Mouse (Mus musculus) T-helper 2 cell (primary cell): Measurements from ENCODE around the gene Tff2.

Experiments
- in situ Hi-C: fragments of 300-600 bp; cut with MboI, MseI; formaldehyde crosslinking; loops from one replicate; pipeline ENCODE4 v1.15.1; 2025; ENCODE audit warnings: high pct_unique_total_duplicates

Tff2 gene

DNA sequence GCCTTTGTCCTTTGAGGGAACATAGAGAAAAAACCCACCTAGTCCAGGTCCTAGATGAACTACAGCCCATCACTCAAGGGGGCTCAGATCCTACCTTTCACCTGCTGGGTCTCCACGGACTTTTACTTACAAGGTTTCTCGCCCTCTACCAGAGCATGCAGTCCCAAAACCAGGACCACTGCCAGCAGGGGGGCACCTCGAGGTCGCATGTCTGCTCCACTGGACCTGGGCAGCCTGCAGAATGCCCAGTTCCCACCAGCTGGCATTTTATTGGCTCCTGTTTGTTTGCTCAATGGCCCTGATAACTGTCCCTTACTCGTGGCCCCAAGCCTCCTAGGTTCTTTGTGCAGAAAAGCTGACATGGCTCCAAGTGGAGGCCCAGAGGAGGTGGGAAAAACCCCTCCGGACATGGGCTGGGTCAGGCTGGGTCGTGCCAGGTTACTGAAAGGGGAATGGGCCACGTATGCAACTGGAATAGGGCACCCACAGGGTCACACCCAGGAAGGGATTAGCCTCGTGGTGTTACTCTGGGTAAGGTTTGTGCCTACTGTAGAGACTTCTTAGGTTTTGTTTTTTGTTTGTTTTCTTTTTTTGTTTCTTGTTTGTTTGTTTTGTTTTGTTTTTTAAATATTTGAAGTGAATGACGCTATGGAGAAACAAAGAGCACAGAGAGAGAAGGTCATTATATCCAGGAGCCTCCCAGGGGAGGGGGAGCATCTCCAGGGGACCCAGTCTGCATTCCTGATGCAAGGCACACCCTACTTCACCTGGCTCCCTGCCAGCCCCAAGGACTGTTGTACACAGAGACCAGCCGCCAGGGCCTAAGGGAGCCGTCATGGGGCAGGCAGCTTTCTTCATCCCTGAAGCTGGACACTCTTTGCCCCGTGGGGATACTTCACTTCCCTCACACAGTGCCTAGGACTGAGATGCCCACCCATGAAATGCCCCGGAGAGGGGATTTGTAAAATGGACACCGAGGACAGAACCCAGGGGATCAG lies at the start of gene Tff2:
Tff2 (minus strand) TSS at position 243 of the 998 bp plus-strand sequence.
- in situ Hi-C loops: loop anchor here (5.0 kb wide), 1 partner anchor 43 kb away; no protein-coding TSS in a partner anchor

GRCm38 (mm10) chr17:31193360-31193759 lies 49.3 kb upstream of the Tff2 start:
- in situ Hi-C loops: no loop called here

DNA sequence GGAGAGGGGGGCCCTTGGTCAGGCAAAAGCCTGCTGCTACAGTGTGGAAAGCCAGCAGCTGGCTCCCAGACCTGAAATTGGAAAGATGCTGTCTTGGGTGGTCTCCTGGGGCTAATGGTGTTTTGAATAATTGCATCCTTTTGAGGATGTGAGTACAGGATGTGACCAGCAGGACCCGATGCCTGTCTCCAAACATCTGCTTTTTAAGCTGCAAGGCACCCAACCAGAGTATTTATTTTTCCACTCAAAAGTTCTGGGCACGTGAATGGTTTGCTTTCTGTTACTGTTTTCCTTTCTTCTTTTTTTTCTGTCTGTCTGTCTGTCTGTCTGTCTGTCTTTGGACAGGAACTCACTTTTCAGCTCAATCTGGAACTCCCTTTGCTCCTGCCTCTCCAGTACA lies 48.6 kb upstream of the Tff2 start:
- in situ Hi-C loops: no loop called here

DNA sequence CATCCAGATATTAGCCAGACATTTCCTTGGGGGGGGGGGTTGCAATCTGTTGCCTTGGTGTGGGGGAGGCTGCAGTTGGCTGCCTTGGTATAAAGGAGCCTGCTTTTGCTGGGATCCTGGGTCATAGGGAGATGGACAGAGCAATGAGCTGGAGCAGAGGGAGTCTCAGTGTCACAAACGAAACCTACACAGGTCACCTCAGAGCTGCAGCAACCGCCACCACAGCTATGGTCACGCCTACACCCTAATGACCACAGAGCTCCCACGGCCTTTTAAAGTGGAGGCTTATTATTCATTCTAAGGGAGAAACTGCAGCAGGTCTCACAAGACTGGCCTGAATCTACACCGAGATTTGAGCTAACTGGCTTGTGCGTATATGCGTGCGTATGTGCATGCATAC lies 47.7 kb upstream of the Tff2 start:
- in situ Hi-C loops: no loop called here

DNA sequence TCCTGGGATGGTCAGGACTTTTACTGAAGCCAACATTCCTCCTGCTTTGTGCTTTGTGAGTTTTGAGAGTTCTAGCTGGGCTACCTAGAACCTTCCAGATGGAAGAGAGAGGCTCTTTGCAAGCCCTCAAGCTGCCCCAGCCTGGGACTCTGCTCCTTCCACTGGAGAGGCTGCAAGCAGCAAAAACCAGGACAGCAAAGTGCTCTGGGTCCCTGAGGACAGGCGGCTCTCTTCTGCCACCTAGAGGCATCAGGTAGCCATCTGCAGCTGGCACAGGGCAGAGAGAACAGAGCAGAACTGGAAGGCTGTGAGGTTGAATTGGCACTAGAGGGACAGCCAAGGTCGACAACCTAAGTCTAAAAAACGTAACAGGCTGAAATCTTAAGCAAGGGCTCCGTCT lies 43.3 kb upstream of the Tff2 start:
- in situ Hi-C loops: loop anchor here (5.0 kb wide), 1 partner anchor 45 kb away; the partner anchor contains the start of gene Tff2

DNA sequence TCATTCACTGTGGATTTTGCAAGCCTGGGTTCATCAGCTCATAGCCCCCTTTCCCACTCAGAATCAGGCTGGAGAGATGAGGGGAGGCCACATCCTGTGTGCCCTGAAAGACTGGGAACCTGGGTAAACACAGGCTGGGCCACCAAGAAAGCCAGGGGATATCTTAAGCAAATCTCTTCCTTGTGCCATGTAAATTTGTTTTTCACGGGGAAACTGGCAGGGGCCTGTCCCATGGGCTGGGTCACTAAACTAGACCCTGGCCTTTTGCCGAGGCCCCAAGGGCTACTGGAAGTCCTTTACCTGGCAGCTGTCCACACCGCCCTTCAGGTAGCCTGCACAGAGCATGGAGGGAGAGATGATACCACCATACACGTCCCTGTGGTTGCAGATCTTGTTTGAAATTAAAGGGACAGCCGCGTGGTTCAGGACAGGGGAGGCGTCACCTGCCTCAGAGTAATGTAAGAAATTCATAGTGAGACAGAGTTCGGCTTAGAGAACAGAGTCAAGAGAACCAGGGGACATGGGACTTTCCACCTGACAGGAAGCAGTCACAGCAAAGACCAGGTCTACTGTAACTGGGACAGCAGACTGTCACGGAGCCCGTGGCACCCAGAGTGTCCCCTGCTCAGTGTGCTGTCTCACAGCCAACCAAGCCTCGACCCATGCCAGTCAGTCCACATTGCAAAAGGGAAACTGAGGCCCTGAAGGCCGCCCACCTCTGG lies 40.3 kb upstream of the Tff2 start:
- in situ Hi-C loops: no loop called here

GRCm38 (mm10) chr17:31183180-31183974 lies 39.3 kb upstream of the Tff2 start:
- in situ Hi-C loops: no loop called here

DNA sequence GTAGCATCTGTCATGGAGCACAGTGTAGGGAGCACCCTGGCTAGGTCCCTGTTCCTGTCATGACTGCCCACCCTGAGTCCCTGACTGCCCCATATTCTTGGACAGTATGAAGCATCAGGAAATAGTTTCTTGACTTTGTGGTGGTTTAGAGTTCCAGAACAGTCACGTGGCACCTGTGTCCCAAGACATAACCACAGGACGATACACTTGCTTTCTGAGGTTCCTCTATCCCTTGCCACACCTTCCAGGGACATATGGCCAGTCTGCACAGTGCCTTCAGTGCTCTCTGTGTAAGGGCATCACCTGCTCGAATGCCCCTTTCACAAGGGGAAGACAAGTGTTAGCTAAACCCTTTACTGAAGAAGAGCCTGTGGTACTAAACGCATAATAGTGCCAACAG lies 37.4 kb upstream of the Tff2 start:
- in situ Hi-C loops: no loop called here

DNA sequence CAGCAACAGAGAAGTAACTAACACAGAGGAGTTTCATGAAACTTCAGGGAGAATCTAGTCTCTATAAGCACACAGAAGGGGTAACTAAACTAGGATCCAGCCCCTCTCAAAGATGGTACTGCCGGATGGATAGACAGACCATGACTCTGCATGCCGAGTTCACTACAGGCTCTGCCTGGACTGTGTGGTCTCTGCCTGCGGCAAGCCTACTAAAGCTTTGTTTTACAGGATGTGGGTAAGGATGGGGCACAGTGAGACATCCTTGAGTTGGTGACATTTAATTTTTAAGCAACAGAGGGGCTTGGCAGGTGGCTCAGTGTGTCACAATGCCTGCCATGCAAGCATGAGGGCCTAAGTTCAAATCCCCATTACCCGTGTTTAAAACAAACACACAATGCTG lies 32.2 kb upstream of the Tff2 start:
- in situ Hi-C loops: no loop called here

- in situ Hi-C loops: no loop called here
Observed at GRCm38 (mm10) chr17:31169796-31170195, 25.7 kb upstream of the Tff2 start.

- in situ Hi-C loops: no loop called here
Observed at GRCm38 (mm10) chr17:31165127-31165526, 21.0 kb upstream of the Tff2 start, which contains the start of gene Tff1. Gene Tff1 (minus strand): TSS chr17:31165277.

DNA sequence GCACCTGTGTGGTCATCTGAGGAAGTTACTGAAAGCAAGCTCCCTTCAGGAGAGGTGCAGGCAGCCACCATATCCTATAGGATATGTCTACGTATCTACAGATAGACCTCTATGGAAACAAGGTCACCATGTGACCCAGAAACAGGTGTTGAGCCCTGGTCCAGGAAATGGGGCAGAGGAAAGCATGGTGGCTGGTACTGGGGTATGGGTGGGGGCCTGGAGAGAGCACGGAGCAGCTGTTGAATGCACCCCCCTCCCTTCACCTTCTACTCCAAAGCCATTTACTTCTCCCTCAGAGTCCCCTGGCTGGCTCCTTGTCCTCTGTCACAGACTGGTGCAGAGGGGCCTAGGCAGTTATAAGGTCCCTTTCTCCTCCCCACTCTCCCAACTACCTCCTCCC lies 19.7 kb upstream of the Tff2 start:
- in situ Hi-C loops: no loop called here

- in situ Hi-C loops: no loop called here
Observed at GRCm38 (mm10) chr17:31162607-31163006, 18.5 kb upstream of the Tff2 start.

DNA sequence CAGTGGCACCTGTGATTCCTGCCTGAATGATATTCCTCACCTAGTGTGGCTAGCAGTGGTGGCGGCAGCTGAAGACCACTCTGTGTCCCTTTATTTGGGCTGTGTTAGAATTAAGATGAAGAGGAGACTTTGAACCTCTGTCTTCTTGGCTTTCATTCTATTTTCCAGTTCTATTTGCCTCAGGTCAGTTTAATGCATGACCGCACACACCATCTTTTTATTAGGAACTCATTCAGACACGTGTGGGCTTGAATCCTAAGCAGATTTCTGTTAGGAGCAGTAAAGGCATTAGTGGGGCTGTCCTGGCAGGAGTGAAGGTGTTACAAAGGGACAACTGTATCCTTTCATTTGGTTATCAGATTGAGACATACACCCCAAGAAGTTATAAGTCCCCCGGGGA lies 16.2 kb upstream of the Tff2 start:
- in situ Hi-C loops: no loop called here

- in situ Hi-C loops: no loop called here
Observed at GRCm38 (mm10) chr17:31157921-31158320, 13.8 kb upstream of the Tff2 start.

GRCm38 (mm10) chr17:31153785-31154184 lies 9.7 kb upstream of the Tff2 start:
- in situ Hi-C loops: no loop called here

- in situ Hi-C loops: no loop called here
Observed at GRCm38 (mm10) chr17:31152966-31153499, 9.0 kb upstream of the Tff2 start.

DNA sequence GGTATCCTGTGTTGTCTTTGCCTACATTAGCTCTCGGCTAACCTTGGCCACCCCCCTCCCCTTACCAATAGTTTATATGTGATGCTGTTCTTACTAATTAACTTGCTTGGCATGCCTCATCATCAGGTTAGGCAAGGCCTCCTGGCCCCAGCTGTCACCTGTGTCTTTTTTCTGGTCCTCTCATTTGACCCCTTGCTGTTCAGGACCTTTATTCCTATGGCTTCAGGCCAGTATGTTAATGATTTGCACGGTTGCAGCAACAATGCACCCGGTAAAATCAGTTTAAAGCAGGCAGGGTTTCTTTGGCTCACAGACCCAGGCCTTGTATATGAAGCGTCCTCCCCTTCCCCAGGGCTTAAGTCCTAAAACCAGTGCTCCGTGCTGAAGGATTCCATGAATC lies 8.4 kb upstream of the Tff2 start:
- in situ Hi-C loops: no loop called here

DNA sequence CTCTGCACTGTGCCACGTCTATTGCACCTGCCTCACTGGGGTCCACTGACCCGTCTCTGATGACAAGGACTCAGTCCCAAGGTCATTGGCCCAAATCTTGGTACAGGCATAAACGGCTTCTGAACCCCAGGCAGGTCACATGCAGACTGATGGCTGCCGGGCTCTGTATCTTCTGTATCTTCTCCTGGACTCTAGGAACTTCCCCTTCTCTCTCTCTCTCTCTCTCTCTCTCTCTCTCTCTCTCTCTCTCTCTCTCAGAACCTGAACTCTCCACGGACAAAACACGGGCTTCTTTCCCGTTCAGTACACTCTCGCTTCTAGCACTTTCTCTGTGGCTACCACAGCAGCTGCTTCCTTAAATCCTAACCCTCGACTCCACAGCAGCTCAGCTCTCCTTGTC lies 1.9 kb upstream of the Tff2 start:
- in situ Hi-C loops: no loop called here

DNA sequence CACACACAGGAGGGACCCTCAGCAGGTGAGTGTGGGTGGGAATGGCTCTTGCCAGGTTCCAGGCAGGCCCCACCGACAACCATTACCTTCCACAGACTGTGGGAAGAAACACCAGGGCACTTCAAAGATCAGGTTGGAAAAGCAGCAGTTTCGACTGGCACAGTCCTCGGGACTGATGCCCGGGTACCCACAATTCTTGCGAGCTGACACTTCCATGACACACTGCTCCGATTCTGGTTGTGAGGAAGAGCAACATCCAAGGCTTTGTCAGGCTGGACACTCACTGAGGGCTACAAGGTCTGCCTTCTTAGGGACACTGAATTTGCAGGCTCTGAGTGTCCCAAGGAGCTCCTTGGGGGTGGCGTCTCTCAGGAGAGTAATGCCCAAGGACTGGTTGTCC lies 2.0 kb downstream of the Tff2 start:
- in situ Hi-C loops: loop anchor here (5.0 kb wide), 1 partner anchor 45 kb away; no protein-coding TSS in a partner anchor

GRCm38 (mm10) chr17:31138398-31138797 lies 5.7 kb downstream of the Tff2 start:
- in situ Hi-C loops: no loop called here
